Mouse (Mus musculus): ENCODE measurements around the gene 1700008P02Rik. TPM values are rescaled to one million over a fixed set of nuclear protein-coding genes. Genes with fewer than 3 reads are reported as not detected.

Gene 1700008P02Rik
- polyA plus RNA-seq (2015; fragmentation: Nextera tagmentation; extraction: Ambion mirVana): not detected in 2 replicates

DNA sequence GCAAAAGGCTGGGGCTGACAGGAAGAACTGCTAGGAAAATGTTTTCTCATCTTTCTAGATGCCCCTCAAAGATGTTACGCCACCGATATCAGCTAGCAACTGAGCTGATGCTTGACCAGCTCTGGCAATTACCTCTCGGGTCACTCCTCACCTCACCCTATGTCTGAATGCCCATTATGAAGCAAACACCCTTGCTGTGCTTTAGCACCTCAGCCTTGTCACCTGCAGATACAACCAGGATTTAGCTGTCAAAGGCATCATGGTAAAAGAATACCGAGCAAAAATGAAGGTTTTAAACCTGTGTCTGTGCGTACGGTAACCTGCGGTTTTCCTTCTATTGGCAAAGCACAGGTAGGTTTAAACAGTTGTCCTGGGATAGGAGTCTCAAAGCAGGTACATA is at the start of gene 1700008P02Rik:
Gene 1700008P02Rik (minus strand): TSS at position 101 of the 400 bp plus-strand sequence.

